Mouse (Mus musculus): Measurements from ENCODE around the gene Trim72. TPM values are rescaled to one million over a fixed set of nuclear protein-coding genes. Genes with fewer than 3 reads are reported as not detected.
"Not testable (repeated sequence)": the region's sequence is repeated elsewhere in the genome, so short reads cannot be mapped to it uniquely, and the experiment has no call there.

Trim72 gene
- polyA plus RNA-seq, 1 experiment, result 2.1 TPM

GRCm38 (mm10) chr7:128013116-128013515, 9.4 kb downstream of the Trim72 start:
- TF ChIP-seq CTCF (IDR thresholded peaks at IDR 0.05; ENCODE audit: borderline replicate concordance, insufficient read depth, low read depth, low read length), result no peak
- TF ChIP-seq POLR2A (IDR thresholded peaks at IDR 0.05; ENCODE audit: borderline replicate concordance, insufficient read depth, low read length), result no peak
- DNase-seq, result no peak
- Histone ChIP-seq H3K27me3 (ENCODE audit: control insufficient read depth, insufficient read depth, low read length) (no peaks in the 10 kb centered on the region), H3K4me3 (replicated peaks; ENCODE audit: insufficient read depth, low read depth, low read length) (no peak overlapping the region), H3K27ac (ENCODE audit: insufficient read depth, low read length) (no peak overlapping the region), H3K4me1 (ENCODE audit: control insufficient read depth, insufficient read depth, low read length) (no peaks in the 10 kb centered on the region)
- 92% methylated on average over 13 of the region's 13 CpGs for WGBS

- DNase-seq; H3K4me3 ChIP-seq (replicated peaks; ENCODE audit: insufficient read depth, low read depth, low read length); H3K27ac ChIP-seq (ENCODE audit: insufficient read depth, low read length); H3K27me3 ChIP-seq (ENCODE audit: control insufficient read depth, insufficient read depth, low read length); H3K4me1 ChIP-seq (ENCODE audit: control insufficient read depth, insufficient read depth, low read length): not testable (repeated sequence)
- 90% methylated on average over 5 of the region's 5 CpGs for WGBS
Measured at GRCm38 (mm10) chr7:128016134-128016533, 12.4 kb downstream of the Trim72 start.

GRCm38 (mm10) chr7:128016650-128017049, 12.9 kb downstream of the Trim72 start:
- H3K4me3 ChIP-seq (replicated peaks; ENCODE audit: insufficient read depth, low read depth, low read length), result no peak overlapping the region
- no peaks in the 10 kb centered on the region for H3K4me1 ChIP-seq (ENCODE audit: control insufficient read depth, insufficient read depth, low read length)
- no peak overlapping the region for H3K27ac ChIP-seq (ENCODE audit: insufficient read depth, low read length)
- WGBS, result 45% methylated on average over 6 of the region's 6 CpGs
- no peak for TF ChIP-seq POLR2A (IDR thresholded peaks at IDR 0.05; ENCODE audit: borderline replicate concordance, insufficient read depth, low read length)
- TF ChIP-seq CTCF (IDR thresholded peaks at IDR 0.05; ENCODE audit: borderline replicate concordance, insufficient read depth, low read depth, low read length), result no peak
- no peaks in the 10 kb centered on the region for H3K27me3 ChIP-seq (ENCODE audit: control insufficient read depth, insufficient read depth, low read length)
- DNase-seq, result no peak

DNA sequence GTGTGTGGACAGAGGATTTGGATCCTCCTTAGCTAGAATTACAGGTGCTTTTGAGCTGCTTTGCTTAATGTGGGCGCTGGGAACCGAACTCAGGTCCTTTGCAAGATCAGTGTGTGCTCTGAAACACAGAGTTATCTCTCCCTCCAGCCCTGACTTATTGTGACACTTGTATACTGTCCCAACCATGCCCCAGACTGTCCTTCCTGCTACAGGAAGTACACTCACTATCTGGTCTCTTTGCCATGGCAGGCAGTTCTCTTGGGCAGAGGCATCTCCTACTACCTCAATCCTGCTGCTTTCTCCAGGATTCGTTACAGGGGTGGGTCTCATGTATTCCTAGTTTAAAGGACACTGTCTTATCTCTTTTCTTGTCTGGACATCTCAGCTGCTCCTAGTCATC, 14.5 kb downstream of the Trim72 start:
- DNase-seq, result no peak
- 86% methylated on average over 3 of the region's 3 CpGs for WGBS
- TF ChIP-seq POLR2A (IDR thresholded peaks at IDR 0.05; ENCODE audit: borderline replicate concordance, insufficient read depth, low read length) (no peak), CTCF (IDR thresholded peaks at IDR 0.05; ENCODE audit: borderline replicate concordance, insufficient read depth, low read depth, low read length) (no peak)
- Histone ChIP-seq H3K4me1 (ENCODE audit: control insufficient read depth, insufficient read depth, low read length) (no peaks in the 10 kb centered on the region), H3K27me3 (ENCODE audit: control insufficient read depth, insufficient read depth, low read length) (no peaks in the 10 kb centered on the region), H3K27ac (ENCODE audit: insufficient read depth, low read length) (no peak overlapping the region), H3K4me3 (replicated peaks; ENCODE audit: insufficient read depth, low read depth, low read length) (no peak overlapping the region)

GRCm38 (mm10) chr7:128019187-128019586, 15.4 kb downstream of the Trim72 start:
- WGBS, result 95% methylated on average over 2 of the region's 2 CpGs
- Histone ChIP-seq H3K4me3 (replicated peaks; ENCODE audit: insufficient read depth, low read depth, low read length) (no peak overlapping the region), H3K27me3 (ENCODE audit: control insufficient read depth, insufficient read depth, low read length) (no peaks in the 10 kb centered on the region), H3K27ac (ENCODE audit: insufficient read depth, low read length) (no peak overlapping the region), H3K4me1 (ENCODE audit: control insufficient read depth, insufficient read depth, low read length) (no peaks in the 10 kb centered on the region)
- no peak for DNase-seq
- TF ChIP-seq CTCF (IDR thresholded peaks at IDR 0.05; ENCODE audit: borderline replicate concordance, insufficient read depth, low read depth, low read length), result no peak
- no peak for TF ChIP-seq POLR2A (IDR thresholded peaks at IDR 0.05; ENCODE audit: borderline replicate concordance, insufficient read depth, low read length)

DNA sequence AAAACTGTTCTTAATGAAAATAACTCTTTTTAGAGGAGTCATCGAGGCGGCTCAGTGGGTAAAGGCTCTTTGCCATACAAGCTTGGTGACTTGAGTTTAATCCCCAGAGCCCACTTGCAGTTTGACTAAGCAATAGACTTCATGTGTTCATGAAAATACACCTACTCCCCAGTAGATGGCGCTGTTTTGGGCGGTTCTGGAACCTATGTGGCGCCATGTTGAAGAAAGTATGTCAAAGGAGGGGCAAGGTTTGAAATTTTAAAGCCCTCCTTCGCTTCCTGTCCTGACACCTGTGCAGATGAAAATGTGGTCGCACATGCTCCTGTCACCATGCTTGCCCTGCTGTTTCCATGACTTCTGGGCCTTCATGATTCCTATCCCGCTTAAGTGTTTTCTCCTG, 19.2 kb downstream of the Trim72 start:
- TF ChIP-seq CTCF (IDR thresholded peaks at IDR 0.05; ENCODE audit: borderline replicate concordance, insufficient read depth, low read depth, low read length), result 0 out of 2 replicates have a peak, but pooled peaks have one; percentile 11
- TF ChIP-seq POLR2A (IDR thresholded peaks at IDR 0.05; ENCODE audit: borderline replicate concordance, insufficient read depth, low read length), result no peak
- no peak overlapping the region for H3K27ac ChIP-seq (ENCODE audit: insufficient read depth, low read length)
- no peak for DNase-seq
- no peaks in the 10 kb centered on the region for H3K27me3 ChIP-seq (ENCODE audit: control insufficient read depth, insufficient read depth, low read length)
- WGBS, result 67% methylated on average over 8 of the region's 8 CpGs
- no peaks in the 10 kb centered on the region for H3K4me1 ChIP-seq (ENCODE audit: control insufficient read depth, insufficient read depth, low read length)
- no peak overlapping the region for H3K4me3 ChIP-seq (replicated peaks; ENCODE audit: insufficient read depth, low read depth, low read length)

DNA sequence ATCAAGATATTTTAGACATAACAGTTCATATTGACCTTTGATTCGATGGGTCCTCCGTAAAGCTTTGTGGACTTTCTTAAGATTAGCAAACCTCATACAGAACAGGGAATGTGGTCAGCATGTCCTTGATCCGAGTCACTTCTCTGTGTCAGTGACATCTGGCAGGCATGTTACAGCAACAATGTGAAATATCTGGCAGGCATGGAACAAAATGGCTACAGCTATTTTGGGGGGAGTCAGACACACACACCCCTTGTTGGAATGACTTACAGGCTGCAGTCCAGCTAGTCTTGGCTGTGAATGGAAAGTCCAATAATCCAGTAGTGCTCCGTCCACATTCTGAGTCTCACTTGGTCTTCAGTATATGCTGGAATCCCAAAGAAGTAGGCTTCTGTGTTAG, 19.8 kb downstream of the Trim72 start:
- no peaks in the 10 kb centered on the region for H3K4me1 ChIP-seq (ENCODE audit: control insufficient read depth, insufficient read depth, low read length)
- H3K27ac ChIP-seq (ENCODE audit: insufficient read depth, low read length), result no peak overlapping the region
- no peak overlapping the region for H3K4me3 ChIP-seq (replicated peaks; ENCODE audit: insufficient read depth, low read depth, low read length)
- WGBS, result 83% methylated on average over 4 of the region's 4 CpGs
- no peak for TF ChIP-seq POLR2A (IDR thresholded peaks at IDR 0.05; ENCODE audit: borderline replicate concordance, insufficient read depth, low read length)
- TF ChIP-seq CTCF (IDR thresholded peaks at IDR 0.05; ENCODE audit: borderline replicate concordance, insufficient read depth, low read depth, low read length), result no peak
- DNase-seq, result no peak
- H3K27me3 ChIP-seq (ENCODE audit: control insufficient read depth, insufficient read depth, low read length), result no peaks in the 10 kb centered on the region

DNA sequence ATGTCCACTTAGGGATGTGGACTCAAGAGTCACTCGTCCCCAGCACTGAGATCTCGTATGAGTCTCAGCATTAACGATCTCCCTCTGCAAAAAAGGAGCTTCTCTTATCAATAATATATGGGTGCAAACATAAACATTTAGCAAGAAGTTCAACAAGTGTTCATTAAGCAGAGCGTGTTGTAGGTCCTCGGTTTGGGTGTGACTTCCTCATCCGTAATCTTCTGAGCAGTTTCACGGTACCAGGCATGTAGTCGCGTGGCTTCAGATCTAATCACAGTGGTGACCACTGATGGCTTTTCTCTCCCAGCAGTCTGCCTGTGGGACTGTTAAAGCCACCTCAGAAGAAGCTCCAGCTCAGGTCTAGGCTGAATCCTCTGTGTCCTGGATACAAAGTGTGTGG, 20.6 kb downstream of the Trim72 start:
- Histone ChIP-seq H3K27ac (ENCODE audit: insufficient read depth, low read length) (no peak overlapping the region), H3K27me3 (ENCODE audit: control insufficient read depth, insufficient read depth, low read length) (no peaks in the 10 kb centered on the region), H3K4me1 (ENCODE audit: control insufficient read depth, insufficient read depth, low read length) (no peaks in the 10 kb centered on the region), H3K4me3 (replicated peaks; ENCODE audit: insufficient read depth, low read depth, low read length) (no peak overlapping the region)
- TF ChIP-seq POLR2A (IDR thresholded peaks at IDR 0.05; ENCODE audit: borderline replicate concordance, insufficient read depth, low read length) (no peak), CTCF (IDR thresholded peaks at IDR 0.05; ENCODE audit: borderline replicate concordance, insufficient read depth, low read depth, low read length) (no peak)
- WGBS, result 93% methylated on average over 9 of the region's 9 CpGs
- no peak for DNase-seq

Data from cerebellum, adult 2 months (tissue).